Mouse (Mus musculus): ENCODE measurements around the gene Gm17606. TPM values are rescaled to one million over a fixed set of nuclear protein-coding genes. Genes with fewer than 3 reads are reported as not detected.
"Not testable (repeated sequence)": the region's sequence is repeated elsewhere in the genome, so short reads cannot be mapped to it uniquely, and the experiment has no call there.

The Gm17606 gene
- polyA plus RNA-seq, 1 experiment from 2014 or later, result not detected

- ATAC-seq (ENCODE audit: low FRiP score, low read depth), result no peak
- WGBS, result 51% methylated on average over 8 of the region's 8 CpGs
Observed at GRCm38 (mm10) chr14:54607226-54607625, 33.5 kb upstream of the Gm17606 start.

GRCm38 (mm10) chr14:54609245-54609644 lies 31.5 kb upstream of the Gm17606 start:
- no peak overlapping the region for H3K27ac ChIP-seq
- 71% methylated on average over 4 of the region's 4 CpGs for WGBS
- no peak overlapping the region for H3K4me3 ChIP-seq
- no peaks in the 10 kb centered on the region for H3K4me1 ChIP-seq
- no peak overlapping the region for H3K9ac ChIP-seq
- ATAC-seq (ENCODE audit: low FRiP score, low read depth), result no peak
- peaks cover 21% of the 10 kb centered on the region for H3K36me3 ChIP-seq
- H3K9me3 ChIP-seq, result no peaks in the 10 kb centered on the region
- no peak overlapping the region for H3K4me2 ChIP-seq (replicated peaks)
- H3K27me3 ChIP-seq (replicated peaks), result no peaks in the 10 kb centered on the region

More at GRCm38 (mm10) chr14:54607226-54607625, 33.5 kb upstream of the Gm17606 start:
- peaks cover 10% of the 10 kb centered on the region for H3K36me3 ChIP-seq
- H3K9ac ChIP-seq, result no peak overlapping the region
- no peaks in the 10 kb centered on the region for H3K27me3 ChIP-seq (replicated peaks)
- no peak overlapping the region for H3K4me2 ChIP-seq (replicated peaks)
- no peaks in the 10 kb centered on the region for H3K4me1 ChIP-seq
- no peak overlapping the region for H3K27ac ChIP-seq
- H3K9me3 ChIP-seq, result no peaks in the 10 kb centered on the region
- no peak overlapping the region for H3K4me3 ChIP-seq

GRCm38 (mm10) chr14:54609962-54610361 lies 30.8 kb upstream of the Gm17606 start:
- 79% methylated on average over 4 of the region's 4 CpGs for WGBS

GRCm38 (mm10) chr14:54610648-54611047 lies 30.1 kb upstream of the Gm17606 start:
- no peak overlapping the region for H3K4me3 ChIP-seq
- H3K27ac ChIP-seq, result no peak overlapping the region
- H3K9ac ChIP-seq, result no peak overlapping the region
- 83% methylated on average over 6 of the region's 6 CpGs for WGBS
- no peaks in the 10 kb centered on the region for H3K9me3 ChIP-seq
- peaks cover 33% of the 10 kb centered on the region for H3K36me3 ChIP-seq
- no peaks in the 10 kb centered on the region for H3K27me3 ChIP-seq (replicated peaks)
- ATAC-seq (ENCODE audit: low FRiP score, low read depth), result no peak
- no peaks in the 10 kb centered on the region for H3K4me1 ChIP-seq
- H3K4me2 ChIP-seq (replicated peaks), result no peak overlapping the region

More at GRCm38 (mm10) chr14:54609962-54610361, 30.8 kb upstream of the Gm17606 start:
- no peak overlapping the region for H3K9ac ChIP-seq
- H3K9me3 ChIP-seq, result no peaks in the 10 kb centered on the region
- H3K36me3 ChIP-seq, result peaks cover 26% of the 10 kb centered on the region
- H3K4me3 ChIP-seq, result no peak overlapping the region
- no peaks in the 10 kb centered on the region for H3K27me3 ChIP-seq (replicated peaks)
- no peak overlapping the region for H3K4me2 ChIP-seq (replicated peaks)
- ATAC-seq (ENCODE audit: low FRiP score, low read depth), result no peak
- H3K4me1 ChIP-seq, result no peaks in the 10 kb centered on the region
- no peak overlapping the region for H3K27ac ChIP-seq

GRCm38 (mm10) chr14:54614130-54614529 lies 26.6 kb upstream of the Gm17606 start:
- H3K4me2 ChIP-seq (replicated peaks); H3K27ac ChIP-seq; H3K9me3 ChIP-seq; H3K27me3 ChIP-seq (replicated peaks); H3K4me3 ChIP-seq; H3K9ac ChIP-seq; ATAC-seq (ENCODE audit: low FRiP score, low read depth): not testable (repeated sequence)
- Histone ChIP-seq H3K36me3 (peaks cover 35% of the 10 kb centered on the region), H3K4me1 (peaks cover 11% of the 10 kb centered on the region)
- WGBS, result 92% methylated on average over 16 of the region's 16 CpGs

GRCm38 (mm10) chr14:54616226-54616825 lies 24.4 kb upstream of the Gm17606 start:
- H3K4me3 ChIP-seq, result no peak overlapping the region
- no peaks in the 10 kb centered on the region for H3K27me3 ChIP-seq (replicated peaks)
- H3K36me3 ChIP-seq, result peaks cover 31% of the 10 kb centered on the region
- ATAC-seq (ENCODE audit: low FRiP score, low read depth), result no peak
- no peak overlapping the region for H3K9ac ChIP-seq
- H3K4me2 ChIP-seq (replicated peaks), result peak overlapping the region; percentile 75; the same call in 1 of the 2 replicates
- H3K4me1 ChIP-seq, result peaks cover 11% of the 10 kb centered on the region
- WGBS, result 92% methylated on average over 16 of the region's 16 CpGs
- H3K27ac ChIP-seq, result no peak overlapping the region
- no peaks in the 10 kb centered on the region for H3K9me3 ChIP-seq

- H3K27me3 ChIP-seq (replicated peaks), result no peaks in the 10 kb centered on the region
- 2% methylated on average over 38 of the region's 38 CpGs for WGBS
Observed at GRCm38 (mm10) chr14:54617152-54617896, 23.4 kb upstream of the Gm17606 start.

GRCm38 (mm10) chr14:54617897-54618365 lies 22.8 kb upstream of the Gm17606 start, which contains the start of gene Psmb5:
Gene Psmb5, minus strand, starts transcription at chr14:54618022.
- H3K36me3 ChIP-seq, result peaks cover 20% of the 10 kb centered on the region
- peak; percentile 91 for ATAC-seq (ENCODE audit: low FRiP score, low read depth)
- peak within 1 kb of the TSS; percentile 85 for H3K9ac ChIP-seq
- WGBS, result under 1% methylated on average over 25 of the region's 25 CpGs
- H3K27me3 ChIP-seq (replicated peaks), result no peaks in the 10 kb centered on the region
- peak within 1 kb of the TSS; percentile 75 for H3K4me2 ChIP-seq (replicated peaks)
- H3K9me3 ChIP-seq, result no peaks in the 10 kb centered on the region
- H3K4me1 ChIP-seq, result peaks cover 11% of the 10 kb centered on the region
- peak within 1 kb of the TSS; percentile 88 for H3K4me3 ChIP-seq
- H3K27ac ChIP-seq, result peak within 1 kb of the TSS; percentile 37; the same call in 1 of the 2 replicates

More at GRCm38 (mm10) chr14:54617152-54617896, 23.4 kb upstream of the Gm17606 start:
- H3K4me2 ChIP-seq (replicated peaks), result peak overlapping the region; percentile 75
- H3K9ac ChIP-seq, result peak overlapping the region; percentile 85
- peaks cover 25% of the 10 kb centered on the region for H3K36me3 ChIP-seq
- peak overlapping the region; percentile 37; the same call in 1 of the 2 replicates for H3K27ac ChIP-seq
- peak overlapping the region; percentile 88 for H3K4me3 ChIP-seq
- no peaks in the 10 kb centered on the region for H3K9me3 ChIP-seq
- ATAC-seq (ENCODE audit: low FRiP score, low read depth), result peak; percentile 74
- peaks cover 11% of the 10 kb centered on the region for H3K4me1 ChIP-seq

- 90% methylated on average over 1 of the region's 1 CpGs for WGBS
- no peak within 1 kb of the TSS for H3K9ac ChIP-seq
Observed at GRCm38 (mm10) chr14:54621133-54621532, 19.6 kb upstream of the Gm17606 start, which contains the start of gene Psmb11. Gene Psmb11, plus strand, starts transcription at chr14:54621433.

GRCm38 (mm10) chr14:54623334-54623733 lies 17.4 kb upstream of the Gm17606 start:
- 89% methylated on average over 6 of the region's 6 CpGs for WGBS
- H3K27ac ChIP-seq, result no peak overlapping the region
- no peaks in the 10 kb centered on the region for H3K36me3 ChIP-seq
- H3K9ac ChIP-seq, result no peak overlapping the region
- H3K9me3 ChIP-seq, result no peaks in the 10 kb centered on the region
- no peaks in the 10 kb centered on the region for H3K27me3 ChIP-seq (replicated peaks)
- no peak overlapping the region for H3K4me3 ChIP-seq
- H3K4me2 ChIP-seq (replicated peaks), result no peak overlapping the region
- ATAC-seq (ENCODE audit: low FRiP score, low read depth), result no peak
- H3K4me1 ChIP-seq, result no peaks in the 10 kb centered on the region

More at GRCm38 (mm10) chr14:54621133-54621532, 19.6 kb upstream of the Gm17606 start, which contains the start of gene Psmb11:
- no peak within 1 kb of the TSS for H3K4me3 ChIP-seq
- H3K9me3 ChIP-seq, result no peaks in the 10 kb centered on the region
- H3K36me3 ChIP-seq, result no peaks in the 10 kb centered on the region
- no peak within 1 kb of the TSS for H3K27ac ChIP-seq
- no peak for ATAC-seq (ENCODE audit: low FRiP score, low read depth)
- H3K4me1 ChIP-seq, result peaks cover 11% of the 10 kb centered on the region
- no peak within 1 kb of the TSS for H3K4me2 ChIP-seq (replicated peaks)
- H3K27me3 ChIP-seq (replicated peaks), result no peaks in the 10 kb centered on the region

GRCm38 (mm10) chr14:54624976-54625375 lies 15.8 kb upstream of the Gm17606 start:
- WGBS, result 76% methylated on average over 10 of the region's 10 CpGs
- H3K9me3 ChIP-seq, result no peaks in the 10 kb centered on the region
- 0 out of 2 replicates have a peak, but pooled peaks cover under 1% of the 10 kb centered on the region for H3K36me3 ChIP-seq
- no peaks in the 10 kb centered on the region for H3K27me3 ChIP-seq (replicated peaks)
- no peak for ATAC-seq (ENCODE audit: low FRiP score, low read depth)
- no peak overlapping the region for H3K27ac ChIP-seq
- H3K4me1 ChIP-seq, result no peaks in the 10 kb centered on the region
- H3K9ac ChIP-seq, result no peak overlapping the region
- no peak overlapping the region for H3K4me3 ChIP-seq
- H3K4me2 ChIP-seq (replicated peaks), result no peak overlapping the region

GRCm38 (mm10) chr14:54628103-54628502 lies 12.6 kb upstream of the Gm17606 start:
- Histone ChIP-seq H3K4me3 (no peak overlapping the region), H3K27ac (no peak overlapping the region), H3K36me3 (peaks cover 31% of the 10 kb centered on the region), H3K9ac (no peak overlapping the region), H3K9me3 (no peaks in the 10 kb centered on the region), H3K27me3 (replicated peaks) (no peaks in the 10 kb centered on the region), H3K4me1 (no peaks in the 10 kb centered on the region), H3K4me2 (replicated peaks) (no peak overlapping the region)
- no peak for ATAC-seq (ENCODE audit: low FRiP score, low read depth)
- 72% methylated on average over 5 of the region's 5 CpGs for WGBS
